Mouse (Mus musculus) c-Kit-positive CD71-positive TER-119-positive erythroid progenitor cells, embryonic 14.5 days (primary cell): Measurements from ENCODE around the gene Sat1.

Experiments
- DNase-seq: peaks from one replicate; pipeline ENCODE4 v3.0.0-alpha.2; 2013; ENCODE audit warnings: low spot score

Gene Sat1

DNA sequence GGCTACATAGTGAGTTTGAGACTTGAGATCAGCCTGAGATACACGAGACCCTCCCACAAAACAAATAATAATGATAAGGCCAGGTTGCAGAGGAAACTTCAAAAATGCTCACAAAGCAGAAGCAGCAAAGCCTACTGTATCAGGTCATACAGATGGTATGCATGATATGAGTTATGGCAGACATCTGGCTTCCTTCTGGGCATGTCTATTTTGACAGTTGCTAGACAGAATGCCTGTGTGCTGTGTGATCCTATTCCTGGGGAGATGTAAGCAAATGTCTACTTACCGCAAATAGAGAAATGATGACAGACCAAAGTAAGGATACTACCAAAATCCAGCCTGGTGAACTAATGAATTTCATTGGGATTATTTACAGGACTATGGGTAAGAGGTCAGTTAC, 49.9 kb downstream of the Sat1 start:
- DNase-seq, result no peak

- DNase-seq, result no peak
Measured at GRCm38 (mm10) chrX:155163553-155163952, 52.7 kb downstream of the Sat1 start.
